Mouse (Mus musculus): ENCODE data around the gene Nutf2-ps1.

DNA sequence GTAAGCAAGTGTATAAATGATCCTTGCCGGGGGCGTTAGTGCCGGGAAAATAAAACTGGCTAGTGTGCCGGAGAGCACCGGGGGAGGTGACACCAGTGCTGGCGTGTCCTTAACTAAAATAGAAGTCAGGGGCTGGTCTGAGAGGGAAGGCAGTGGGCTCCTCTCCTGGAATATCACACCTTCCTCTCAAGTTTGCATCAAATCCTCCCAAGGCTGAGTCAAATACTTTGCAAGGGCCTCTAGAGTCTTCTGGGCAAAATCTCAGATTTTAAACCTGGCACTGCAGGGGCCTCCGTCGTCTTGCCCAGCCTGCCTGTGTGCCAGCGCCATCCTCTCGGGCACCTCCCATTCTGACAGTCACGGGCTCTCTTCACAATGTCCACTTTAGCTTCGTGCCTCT is 37.9 kb downstream of the Nutf2-ps1 start:
- TF ChIP-seq POLR2A (IDR thresholded peaks at IDR 0.05; ENCODE audit: low read depth, low read length) (no peak), CTCF (IDR thresholded peaks at IDR 0.05; ENCODE audit: borderline replicate concordance, insufficient read depth, low read length) (no peak)

All from embryonic fibroblast, embryonic 13.5 days (primary cell).